Mouse (Mus musculus) spleen, adult 12 weeks (tissue): ENCODE measurements at regions not wholly inside any gene's neighbourhood (a gene's known extent, or its start where the extent isn't known, plus 50 kb on each side); places are given as distances from the start of the nearest gene placed in this dataset.

Source experiments
- DNase-seq: peaks from one replicate; pipeline ENCODE4 v3.0.0; 2022; ENCODE audit warnings: low spot score

GRCm38 (mm10) chr6:117279297-117279696, 111.0 kb downstream of the Cxcl12 start:
- DNase-seq = no peak

- DNase-seq = no peak
Measured at GRCm38 (mm10) chr6:117279786-117280411, 111.6 kb downstream of the Cxcl12 start.

GRCm38 (mm10) chr6:117280911-117281310, 112.6 kb downstream of the Cxcl12 start:
- DNase-seq = no peak

- DNase-seq = no peak
Measured at GRCm38 (mm10) chr6:117283616-117284015, 115.3 kb downstream of the Cxcl12 start.

- no peak for DNase-seq
Measured at GRCm38 (mm10) chr6:117284376-117285106, 116.2 kb downstream of the Cxcl12 start.

GRCm38 (mm10) chr6:117287396-117287795, 119.1 kb downstream of the Cxcl12 start:
- DNase-seq = no peak

- no peak for DNase-seq
Measured at GRCm38 (mm10) chr6:117293780-117294465, 125.6 kb downstream of the Cxcl12 start.

- DNase-seq = no peak
Measured at GRCm38 (mm10) chr6:117297918-117298317, 129.6 kb downstream of the Cxcl12 start.

- DNase-seq = no peak
Measured at GRCm38 (mm10) chr6:117299503-117300288, 131.4 kb downstream of the Cxcl12 start.

- no peak for DNase-seq
Measured at GRCm38 (mm10) chr6:117303361-117303760, 135.0 kb downstream of the Cxcl12 start.

- no peak for DNase-seq
Measured at GRCm38 (mm10) chr6:117305736-117306250, 137.5 kb downstream of the Cxcl12 start.

- DNase-seq = no peak
Measured at GRCm38 (mm10) chr6:117308636-117309035, 140.3 kb downstream of the Cxcl12 start.

GRCm38 (mm10) chr6:117312891-117313781, 144.8 kb downstream of the Cxcl12 start:
- no peak for DNase-seq

GRCm38 (mm10) chr6:117313944-117314566, 145.7 kb downstream of the Cxcl12 start:
- DNase-seq = no peak

- no peak for DNase-seq
Measured at GRCm38 (mm10) chr6:117323301-117323700, 155.0 kb downstream of the Cxcl12 start.

- DNase-seq = no peak
Measured at GRCm38 (mm10) chr6:117323850-117324249, 155.5 kb downstream of the Cxcl12 start.

GRCm38 (mm10) chr6:117326835-117327775, 158.8 kb downstream of the Cxcl12 start:
- DNase-seq = no peak

GRCm38 (mm10) chr6:117329164-117329939, 161.0 kb downstream of the Cxcl12 start:
- no peak for DNase-seq

GRCm38 (mm10) chr6:117330198-117330597, 161.9 kb downstream of the Cxcl12 start:
- DNase-seq = no peak
